Mouse (Mus musculus): ENCODE data around the gene Trappc4.

DNA sequence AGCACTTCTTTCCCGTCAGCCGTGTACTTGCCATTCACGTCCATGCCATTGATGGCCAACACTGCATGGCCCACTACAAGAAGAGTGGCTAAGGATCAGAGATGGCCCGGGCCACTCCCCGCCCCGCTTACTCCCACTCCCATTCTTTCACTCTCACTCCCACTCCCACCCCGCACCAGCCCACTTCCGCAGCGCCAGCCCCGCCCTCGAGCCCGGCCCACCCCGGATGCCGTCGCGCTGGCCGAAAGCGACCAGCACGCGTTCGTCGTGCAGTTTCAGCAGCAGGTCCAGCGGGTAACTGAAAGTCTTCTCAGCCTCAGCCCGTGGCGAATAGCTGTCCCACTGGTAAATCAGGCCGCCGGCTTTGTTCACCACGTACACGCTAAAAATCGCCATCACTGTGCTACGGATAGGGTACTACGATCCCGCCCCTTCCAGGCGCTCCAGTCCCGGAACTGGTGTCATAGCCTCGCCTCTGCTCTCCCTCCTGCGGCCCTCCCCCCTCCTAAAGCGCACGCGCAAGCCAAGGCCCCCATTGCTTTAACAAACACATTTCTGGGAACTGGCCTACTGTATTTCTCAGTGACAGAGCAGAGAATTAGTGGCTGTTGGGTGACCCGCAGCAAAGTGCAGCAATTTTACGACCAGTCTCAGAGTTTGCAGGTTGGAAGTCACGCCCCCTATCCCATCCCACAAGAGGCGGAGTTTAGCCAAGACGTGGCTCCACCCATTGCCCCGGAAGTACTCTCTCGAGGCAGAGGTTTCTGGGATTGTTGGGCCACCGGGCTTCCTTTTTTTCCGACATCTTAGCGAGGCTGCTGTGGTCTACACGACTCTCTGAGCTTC, at the start of gene Trappc4, which contains the start of gene Rps25:
- TF ChIP-seq CTCF (IDR thresholded peaks at IDR 0.05; ENCODE audit: low read depth) = no peak
- TF ChIP-seq EP300 (IDR thresholded peaks at IDR 0.05; ENCODE audit: low read depth) = no peak
